Mouse (Mus musculus): Measurements from ENCODE around the gene Rnft1. TPM values are rescaled to one million over a fixed set of nuclear protein-coding genes. Genes with fewer than 3 reads are reported as not detected.
A peak's percentile ranks its signal among the peaks of the same experiment; 100 is the strongest.

Rnft1 gene
- 1.1 TPM in 2 replicates for polyA plus RNA-seq (2012; rRNA removed)

DNA sequence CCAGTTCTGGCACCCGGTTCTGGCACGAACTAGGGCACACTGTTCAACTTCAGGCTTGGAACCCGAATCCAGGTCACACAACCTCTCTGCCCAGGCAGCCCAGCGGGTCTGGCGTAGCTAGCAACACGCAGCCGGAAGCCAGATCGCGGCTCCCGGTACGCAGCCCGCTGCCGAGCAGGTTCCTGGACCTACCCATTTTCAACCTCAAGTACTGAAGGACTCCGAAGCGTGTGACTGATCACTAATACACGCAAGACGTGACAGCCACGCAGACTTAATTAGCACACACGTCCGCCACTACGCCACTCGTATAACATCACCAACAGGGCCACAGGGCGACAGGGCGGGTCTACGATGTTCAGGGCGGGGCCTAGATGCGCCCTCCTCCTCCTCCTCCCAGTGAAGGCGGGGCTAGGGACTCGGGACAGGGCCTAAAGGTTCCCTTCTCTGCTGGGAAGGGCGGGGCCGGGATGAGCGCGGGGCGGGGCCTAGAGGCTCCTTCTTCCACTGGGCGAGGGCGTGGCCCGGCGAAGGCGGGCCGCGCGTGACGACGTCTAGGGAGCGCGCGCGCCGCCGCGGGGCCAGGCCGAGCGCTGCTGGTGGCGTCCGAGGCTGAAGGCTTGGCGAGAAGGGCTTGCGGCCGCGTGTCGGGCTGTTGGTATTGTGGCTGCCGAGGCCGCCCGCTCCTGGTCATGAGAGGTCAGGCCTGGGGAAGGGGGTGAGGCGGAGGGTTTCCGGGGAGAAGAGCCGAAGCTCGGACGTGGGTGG is at the start of gene Rnft1:
Rnft1 (plus strand) TSS at position 557 of the 768 bp plus-strand sequence.
- under 1% methylated on average over 68 of the region's 68 CpGs for WGBS
- TF ChIP-seq CTCF (IDR thresholded peaks at IDR 0.05; ENCODE audit: extremely low read depth, insufficient read length, insufficient replicate concordance, low read depth, low read length) (no peak), POLR2A (IDR thresholded peaks at IDR 0.05; ENCODE audit: low read depth, low read length) (peak; percentile 93)

DNA sequence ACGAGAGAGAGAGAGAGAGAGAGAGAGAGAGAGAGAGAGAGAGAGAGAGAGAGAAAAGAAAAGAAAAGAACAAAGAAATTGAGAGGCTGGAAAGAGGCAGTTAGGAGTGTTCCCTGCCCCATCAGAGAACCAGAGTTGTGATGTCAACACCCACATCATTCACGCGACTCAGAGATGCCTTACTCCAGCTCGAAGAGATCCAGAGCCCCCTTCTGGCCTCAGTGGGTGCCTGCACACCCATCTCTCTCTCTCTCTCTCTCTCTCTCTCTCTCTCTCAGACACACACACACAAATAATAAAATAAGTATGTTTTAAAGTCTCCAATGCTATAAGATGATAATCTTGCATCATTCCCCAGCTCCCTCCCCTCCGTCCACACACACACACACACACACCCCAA is 47.6 kb upstream of the Rnft1 start:
- WGBS: 15% methylated on average over 5 of the region's 5 CpGs

More for the DNA sequence above, at the start of gene Rnft1:
- Histone ChIP-seq H3K36me3 (ENCODE audit: control insufficient read depth, insufficient read depth, low read length) (peaks cover 6% of the 10 kb centered on the region), H3K27ac (ENCODE audit: insufficient read depth, low read depth, low read length) (peak within 1 kb of the TSS; percentile 84), H3K4me1 (ENCODE audit: control insufficient read depth, insufficient read depth, insufficient read length, low read length) (peaks cover 9% of the 10 kb centered on the region), H3K27me3 (ENCODE audit: control insufficient read depth, insufficient read depth, low read length) (no peaks in the 10 kb centered on the region), H3K4me3 (ENCODE audit: low read depth, low read length) (peak within 1 kb of the TSS; percentile 72)

DNA sequence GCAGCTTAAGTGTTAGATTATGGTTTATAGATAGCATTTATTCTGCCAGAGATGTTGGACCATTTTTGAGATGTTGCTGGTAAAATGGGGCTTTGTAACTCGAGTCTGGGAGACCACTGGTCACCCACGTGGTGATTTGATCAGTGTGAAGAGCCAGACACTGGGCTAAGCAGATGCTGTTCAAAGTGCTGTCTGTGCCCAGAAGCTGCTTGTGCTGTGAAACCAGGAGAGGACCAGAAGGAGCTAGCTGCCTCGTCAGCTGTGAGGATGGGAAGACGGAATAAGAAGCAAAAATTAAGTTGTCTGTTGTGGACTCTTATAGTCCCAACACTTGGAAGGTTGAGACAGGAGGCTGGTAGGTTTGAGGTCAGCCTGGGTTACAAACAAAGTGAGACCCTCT is 46.2 kb upstream of the Rnft1 start:
- Histone ChIP-seq H3K4me1 (ENCODE audit: control insufficient read depth, insufficient read depth, insufficient read length, low read length) (no peaks in the 10 kb centered on the region; the same call in 1 of the 2 replicates), H3K27ac (ENCODE audit: insufficient read depth, low read depth, low read length) (no peak overlapping the region), H3K27me3 (ENCODE audit: control insufficient read depth, insufficient read depth, low read length) (no peaks in the 10 kb centered on the region), H3K4me3 (ENCODE audit: low read depth, low read length) (no peak overlapping the region), H3K36me3 (ENCODE audit: control insufficient read depth, insufficient read depth, low read length) (no peaks in the 10 kb centered on the region)
- TF ChIP-seq CTCF (IDR thresholded peaks at IDR 0.05; ENCODE audit: extremely low read depth, insufficient read length, insufficient replicate concordance, low read depth, low read length) (no peak), POLR2A (IDR thresholded peaks at IDR 0.05; ENCODE audit: low read depth, low read length) (no peak)
- WGBS: 57% methylated on average over 4 of the region's 4 CpGs

More for the DNA sequence above, 47.6 kb upstream of the Rnft1 start:
- no peaks in the 10 kb centered on the region for H3K36me3 ChIP-seq (ENCODE audit: control insufficient read depth, insufficient read depth, low read length)
- H3K27ac ChIP-seq (ENCODE audit: insufficient read depth, low read depth, low read length): no peak overlapping the region
- H3K4me3 ChIP-seq (ENCODE audit: low read depth, low read length): no peak overlapping the region
- H3K4me1 ChIP-seq (ENCODE audit: control insufficient read depth, insufficient read depth, insufficient read length, low read length): no peaks in the 10 kb centered on the region; the same call in 1 of the 2 replicates
- TF ChIP-seq POLR2A (IDR thresholded peaks at IDR 0.05; ENCODE audit: low read depth, low read length) (no peak), CTCF (IDR thresholded peaks at IDR 0.05; ENCODE audit: extremely low read depth, insufficient read length, insufficient replicate concordance, low read depth, low read length) (peak; percentile 66; the same call in 1 of the 2 replicates)
- no peaks in the 10 kb centered on the region for H3K27me3 ChIP-seq (ENCODE audit: control insufficient read depth, insufficient read depth, low read length)

DNA sequence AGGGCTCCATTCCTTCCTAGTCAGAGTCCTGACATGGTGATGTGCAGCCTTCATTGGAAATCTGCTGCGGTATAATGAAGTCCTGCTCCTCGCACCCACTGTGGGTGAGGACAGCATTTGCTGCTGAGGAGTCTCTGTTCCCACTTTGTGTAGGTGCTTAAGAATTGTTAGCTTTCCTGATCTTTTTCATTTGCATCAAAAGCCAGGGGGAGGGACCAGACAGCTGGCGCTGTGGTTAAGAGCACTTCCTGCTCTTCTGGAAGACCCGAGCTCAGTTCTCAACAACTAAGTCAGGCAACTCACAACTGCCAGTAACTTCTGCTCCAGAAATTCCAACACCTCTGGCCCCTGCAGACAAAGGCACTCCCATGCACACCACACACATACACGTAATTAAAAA is 43.7 kb upstream of the Rnft1 start:
- no peak overlapping the region for H3K4me3 ChIP-seq (ENCODE audit: low read depth, low read length)
- no peak overlapping the region for H3K27ac ChIP-seq (ENCODE audit: insufficient read depth, low read depth, low read length)
- no peak for TF ChIP-seq CTCF (IDR thresholded peaks at IDR 0.05; ENCODE audit: extremely low read depth, insufficient read length, insufficient replicate concordance, low read depth, low read length)
- no peak for TF ChIP-seq POLR2A (IDR thresholded peaks at IDR 0.05; ENCODE audit: low read depth, low read length)
- no peaks in the 10 kb centered on the region for H3K36me3 ChIP-seq (ENCODE audit: control insufficient read depth, insufficient read depth, low read length)
- H3K4me1 ChIP-seq (ENCODE audit: control insufficient read depth, insufficient read depth, insufficient read length, low read length): no peaks in the 10 kb centered on the region; the same call in 1 of the 2 replicates
- H3K27me3 ChIP-seq (ENCODE audit: control insufficient read depth, insufficient read depth, low read length): no peaks in the 10 kb centered on the region
- WGBS: 61% methylated on average over 5 of the region's 5 CpGs

DNA sequence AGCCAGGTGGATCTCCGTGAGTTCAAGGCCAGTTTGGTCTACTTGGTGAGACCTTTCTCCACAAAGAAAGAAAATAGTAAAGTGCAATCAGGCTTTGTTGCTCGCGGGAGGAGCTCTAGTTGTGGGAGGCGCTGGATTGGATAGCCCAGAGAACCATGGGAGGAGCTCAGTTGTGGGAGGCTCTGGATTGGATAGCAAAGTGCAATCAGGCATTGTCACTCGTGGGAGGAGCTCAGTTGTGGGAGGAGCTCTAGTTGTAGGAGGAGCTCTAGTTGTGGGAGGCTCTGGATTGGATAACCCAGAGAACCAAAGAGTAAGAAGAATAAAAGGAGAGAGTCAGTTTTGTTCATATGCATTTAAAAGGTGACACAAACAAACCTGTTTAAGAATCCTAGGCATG is 30.5 kb upstream of the Rnft1 start:
- H3K27me3 ChIP-seq (ENCODE audit: control insufficient read depth, insufficient read depth, low read length): no peaks in the 10 kb centered on the region
- no peak overlapping the region for H3K27ac ChIP-seq (ENCODE audit: insufficient read depth, low read depth, low read length)
- no peak overlapping the region for H3K4me3 ChIP-seq (ENCODE audit: low read depth, low read length)
- no peaks in the 10 kb centered on the region for H3K4me1 ChIP-seq (ENCODE audit: control insufficient read depth, insufficient read depth, insufficient read length, low read length)
- WGBS: 89% methylated on average over 5 of the region's 5 CpGs
- TF ChIP-seq CTCF (IDR thresholded peaks at IDR 0.05; ENCODE audit: extremely low read depth, insufficient read length, insufficient replicate concordance, low read depth, low read length) (no peak), POLR2A (IDR thresholded peaks at IDR 0.05; ENCODE audit: low read depth, low read length) (no peak)
- no peaks in the 10 kb centered on the region for H3K36me3 ChIP-seq (ENCODE audit: control insufficient read depth, insufficient read depth, low read length)

DNA sequence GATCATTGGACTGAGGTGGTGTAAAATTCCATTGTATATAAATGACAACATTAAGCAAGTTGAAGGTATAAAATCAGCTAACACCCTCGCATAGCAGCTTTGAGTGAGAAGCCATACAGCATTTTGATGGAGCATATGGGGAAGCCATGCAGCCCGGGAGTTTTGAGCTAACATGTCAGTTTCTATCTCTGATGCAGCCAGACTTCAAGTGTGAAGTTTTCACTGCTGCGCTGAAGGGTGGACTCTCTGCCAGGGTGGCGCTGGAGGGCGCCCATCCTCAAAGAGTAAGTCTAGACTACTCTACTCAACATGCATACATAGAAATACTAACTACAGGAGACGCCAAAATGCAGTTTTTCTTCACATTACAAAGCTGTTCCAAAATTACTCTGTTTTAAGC is 26.9 kb upstream of the Rnft1 start:
- no peaks in the 10 kb centered on the region for H3K4me1 ChIP-seq (ENCODE audit: control insufficient read depth, insufficient read depth, insufficient read length, low read length)
- WGBS: 86% methylated on average over 6 of the region's 6 CpGs
- no peak overlapping the region for H3K4me3 ChIP-seq (ENCODE audit: low read depth, low read length)
- TF ChIP-seq CTCF (IDR thresholded peaks at IDR 0.05; ENCODE audit: extremely low read depth, insufficient read length, insufficient replicate concordance, low read depth, low read length) (no peak), POLR2A (IDR thresholded peaks at IDR 0.05; ENCODE audit: low read depth, low read length) (no peak)
- no peaks in the 10 kb centered on the region for H3K36me3 ChIP-seq (ENCODE audit: control insufficient read depth, insufficient read depth, low read length)
- H3K27me3 ChIP-seq (ENCODE audit: control insufficient read depth, insufficient read depth, low read length): no peaks in the 10 kb centered on the region
- H3K27ac ChIP-seq (ENCODE audit: insufficient read depth, low read depth, low read length): no peak overlapping the region

DNA sequence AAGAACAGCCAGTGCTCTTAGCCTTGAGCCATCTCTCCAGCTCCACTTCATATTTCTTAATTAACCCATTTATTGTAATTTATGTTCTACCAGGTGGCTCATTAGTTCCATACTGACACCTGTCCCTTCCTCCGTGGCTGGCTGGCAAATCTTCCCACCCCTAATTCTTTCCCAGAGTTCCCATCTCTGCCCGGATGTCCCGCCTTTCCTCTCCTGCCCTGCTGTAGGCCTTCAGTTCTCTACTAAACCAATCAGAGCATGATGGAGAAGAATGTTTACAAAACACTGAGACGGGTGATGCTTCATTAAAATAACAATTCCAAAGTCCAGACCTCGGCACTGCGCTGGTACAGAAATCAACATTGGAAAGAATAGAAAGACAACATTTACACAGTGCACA is 25.6 kb upstream of the Rnft1 start:
- TF ChIP-seq POLR2A (IDR thresholded peaks at IDR 0.05; ENCODE audit: low read depth, low read length) (no peak), CTCF (IDR thresholded peaks at IDR 0.05; ENCODE audit: extremely low read depth, insufficient read length, insufficient replicate concordance, low read depth, low read length) (no peak)
- H3K27me3 ChIP-seq (ENCODE audit: control insufficient read depth, insufficient read depth, low read length): no peaks in the 10 kb centered on the region
- no peak overlapping the region for H3K4me3 ChIP-seq (ENCODE audit: low read depth, low read length)
- H3K36me3 ChIP-seq (ENCODE audit: control insufficient read depth, insufficient read depth, low read length): no peaks in the 10 kb centered on the region
- no peaks in the 10 kb centered on the region for H3K4me1 ChIP-seq (ENCODE audit: control insufficient read depth, insufficient read depth, insufficient read length, low read length)
- no peak overlapping the region for H3K27ac ChIP-seq (ENCODE audit: insufficient read depth, low read depth, low read length)
- WGBS: 83% methylated on average over 6 of the region's 6 CpGs
